Mouse (Mus musculus) bone marrow macrophage, adult 2 months (primary cell): Measurements from ENCODE around the gene Iglon5.

ENCODE experiments used
- CTCF ChIP-seq: IDR thresholded peaks from 2 replicates; pipeline ENCODE4 v1.5.1; 2012; ENCODE audit warnings: low read depth, mild to moderate bottlenecking, low read length, moderate library complexity
- POLR2A ChIP-seq: IDR thresholded peaks from 2 replicates; pipeline ENCODE4 v1.6.1; 2012; ENCODE audit warnings: mild to moderate bottlenecking, low read depth, low read length, borderline replicate concordance

- TF ChIP-seq POLR2A (no peak), CTCF (no peak)
These were observed 40.1 kb downstream of the Iglon5 start for GRCm38 (mm10) chr7:43449811-43450210.
